Mouse (Mus musculus): ENCODE data around the gene Olfr742.

Olfr742 gene

GRCm38 (mm10) chr14:50503300-50503699 is at the start of gene Olfr742:
Gene Olfr742 (plus strand): TSS chr14:50503600.
- DNase-seq (ENCODE audit: low spot score in 2 of 2): no peak

- no peak for DNase-seq (ENCODE audit: low spot score in 2 of 2)
Observed at GRCm38 (mm10) chr14:50472438-50472837, 31.0 kb upstream of the Olfr742 start, which contains the start of gene Olfr741. Gene Olfr741 (plus strand): TSS chr14:50472738.

- DNase-seq (ENCODE audit: low spot score in 2 of 2): no peak
Observed at GRCm38 (mm10) chr14:50478406-50478805, 25.0 kb upstream of the Olfr742 start.

- no peak for DNase-seq (ENCODE audit: low spot score in 2 of 2)
Observed at GRCm38 (mm10) chr14:50521539-50521938, 18.1 kb downstream of the Olfr742 start, which contains the start of gene Olfr743. Gene Olfr743 (plus strand): TSS chr14:50521839.

GRCm38 (mm10) chr14:50552734-50553133 is 49.3 kb downstream of the Olfr742 start:
- DNase-seq (ENCODE audit: low spot score in 2 of 2): no peak
